Mouse (Mus musculus) MEL (cell line): ENCODE measurements around the gene Dnttip2. TPM values are rescaled to one million over a fixed set of nuclear protein-coding genes. Genes with fewer than 3 reads are reported as not detected.

Experiments
- DNase-seq: peaks from one replicate; pipeline ENCODE4 v3.0.0; 2011; ENCODE audit warnings: low read depth, low spot score
- H3K27ac ChIP-seq: 2 replicates; pipeline ENCODE4 v1.5.1; 2012; ENCODE audit warnings: low read depth, mild to moderate bottlenecking, control low read depth, low read length, moderate library complexity; ENCODE audit not compliant: control insufficient read depth
- H3K27me3 ChIP-seq, 2 experiments: fragments of 150-350 bp in 1 of 2; sonication (generic) in 1 of 2; 2 replicates each; pipeline ENCODE4 v1.6.1; 2012; ENCODE audit warnings: low read length in 2 of 2, mild to moderate bottlenecking in 2 of 2, improper control_type of control experiment in 1 of 2, moderate library complexity in 1 of 2; ENCODE audit not compliant: insufficient read depth in 2 of 2, control insufficient read depth in 1 of 2
- H3K36me3 ChIP-seq, 2 experiments: 2 replicates each; pipeline ENCODE4 v1.6.1; 2012 to 2014; ENCODE audit warnings: low read length in 2 of 2, improper control_type of control experiment in 1 of 2, inconsistent platforms in 1 of 2, mild to moderate bottlenecking in 1 of 2; ENCODE audit not compliant: insufficient read depth in 2 of 2, control insufficient read depth in 1 of 2
- H3K4me1 ChIP-seq, 2 experiments: fragments of 150-350 bp in 1 of 2; sonication (generic) in 1 of 2; 2 replicates each; pipeline ENCODE4 v1.6.1; 2012; ENCODE audit warnings: low read length in 2 of 2, improper control_type of control experiment in 1 of 2, mild to moderate bottlenecking in 1 of 2; ENCODE audit not compliant: insufficient read depth in 2 of 2, control insufficient read depth in 1 of 2
- H3K4me3 ChIP-seq, 2 experiments: fragments of 150-350 bp in 1 of 2; sonication (generic) in 1 of 2; 2 replicates each; pipeline ENCODE4 v1.5.1; 2012; ENCODE audit warnings: low read depth in 2 of 2, low read length in 2 of 2, mild to moderate bottlenecking in 2 of 2, moderate library complexity in 2 of 2, control low read depth in 1 of 2, improper control_type of control experiment in 1 of 2; ENCODE audit not compliant: control insufficient read depth in 1 of 2, insufficient read depth in 1 of 2
- H3K79me2 ChIP-seq: 2 replicates; pipeline ENCODE4 v1.6.1; 2012; ENCODE audit warnings: mild to moderate bottlenecking, low read length, moderate library complexity; ENCODE audit not compliant: control insufficient read depth, poor library complexity, insufficient read depth
- H3K9ac ChIP-seq: 2 replicates; pipeline ENCODE4 v1.6.1; 2012; ENCODE audit warnings: low read depth, mild to moderate bottlenecking, control low read depth, low read length, moderate library complexity; ENCODE audit not compliant: control insufficient read depth, poor library complexity, severe bottlenecking
- H3K9me3 ChIP-seq: fragments of 150-350 bp; sonication (generic); replicated peaks from 2 replicates; pipeline ENCODE4 v1.6.1; 2012; ENCODE audit warnings: mild to moderate bottlenecking, low read length, improper control_type of control experiment, moderate library complexity; ENCODE audit not compliant: insufficient read depth
- BHLHE40 ChIP-seq: IDR thresholded peaks from 2 replicates; pipeline ENCODE4 v1.6.1; 2012; ENCODE audit warnings: low read depth, mild to moderate bottlenecking, inconsistent platforms, low read length, improper control_type of control experiment, borderline replicate concordance
- CHD1 ChIP-seq: IDR thresholded peaks from 2 replicates; pipeline ENCODE4 v1.6.1; 2012; ENCODE audit warnings: low read depth, mild to moderate bottlenecking, inconsistent platforms, low read length, improper control_type of control experiment
- CHD2 ChIP-seq: IDR thresholded peaks from 2 replicates; pipeline ENCODE4 v1.6.1; 2011; ENCODE audit warnings: low read length, improper control_type of control experiment
- CTCF ChIP-seq, 3 experiments: IDR thresholded peaks in 2 of 3; conservative IDR thresholded peaks in 1 of 3; 2 replicates each; pipeline ENCODE4 v1.5.1; 2011 to 2012; ENCODE audit warnings: low read length in 3 of 3, low read depth in 2 of 3, mild to moderate bottlenecking in 2 of 3, improper control_type of control experiment in 1 of 3, inconsistent platforms in 1 of 3, mixed read lengths in 1 of 3, moderate library complexity in 1 of 3; ENCODE audit not compliant: control insufficient read depth in 1 of 3, insufficient read depth in 1 of 3, poor library complexity in 1 of 3, severe bottlenecking in 1 of 3
- E2F4 ChIP-seq: IDR thresholded peaks from 2 replicates; pipeline ENCODE4 v1.6.1; 2011; ENCODE audit warnings: low read depth, low read length, improper control_type of control experiment, borderline replicate concordance
- ELF1 ChIP-seq: IDR thresholded peaks from 2 replicates; pipeline ENCODE4 v1.6.1; 2014; ENCODE audit warnings: low read depth, mild to moderate bottlenecking, inconsistent platforms, low read length, improper control_type of control experiment, moderate library complexity
- EP300 ChIP-seq, 2 experiments: IDR thresholded peaks; 2 replicates each; pipeline ENCODE4 v1.6.1; 2011; ENCODE audit warnings: improper control_type of control experiment in 2 of 2, low read length in 2 of 2, low read depth in 1 of 2, mild to moderate bottlenecking in 1 of 2
- ETS1 ChIP-seq: IDR thresholded peaks from 2 replicates; pipeline ENCODE4 v1.6.1; 2012; ENCODE audit warnings: low read depth, mild to moderate bottlenecking, inconsistent platforms, low read length, improper control_type of control experiment, moderate library complexity
- GABPA ChIP-seq: IDR thresholded peaks from 2 replicates; pipeline ENCODE4 v1.6.1; 2012; ENCODE audit warnings: low read depth, mild to moderate bottlenecking, inconsistent platforms, low read length, improper control_type of control experiment, moderate library complexity
- GATA1 ChIP-seq: IDR thresholded peaks from 2 replicates; pipeline ENCODE4 v1.6.1; 2011; ENCODE audit warnings: low read depth, low read length, improper control_type of control experiment
- HCFC1 ChIP-seq: IDR thresholded peaks from 2 replicates; pipeline ENCODE4 v1.6.1; 2012; ENCODE audit warnings: low read depth, mild to moderate bottlenecking, inconsistent platforms, low read length, improper control_type of control experiment, moderate library complexity
- JUND ChIP-seq: IDR thresholded peaks from 2 replicates; pipeline ENCODE4 v1.6.1; 2011; ENCODE audit warnings: low read depth, mild to moderate bottlenecking, improper control_type of control experiment, low read length
- KAT2A ChIP-seq: conservative IDR thresholded peaks from 2 replicates; pipeline ENCODE4 v1.6.1; 2012; ENCODE audit warnings: low read depth, low read length, improper control_type of control experiment, inconsistent platforms
- MAFK ChIP-seq: IDR thresholded peaks from 2 replicates; pipeline ENCODE4 v1.6.1; 2011; ENCODE audit warnings: low read depth, mild to moderate bottlenecking, low read length, improper control_type of control experiment, borderline replicate concordance
- MAX ChIP-seq: IDR thresholded peaks from 2 replicates; pipeline ENCODE4 v1.6.1; 2011; ENCODE audit warnings: low read length, improper control_type of control experiment
- MAZ ChIP-seq: IDR thresholded peaks from 2 replicates; pipeline ENCODE4 v1.6.1; 2012; ENCODE audit warnings: low read depth, mild to moderate bottlenecking, inconsistent platforms, low read length, improper control_type of control experiment
- MEF2A ChIP-seq: IDR thresholded peaks from 2 replicates; pipeline ENCODE4 v1.6.1; 2014; ENCODE audit warnings: low read depth, mild to moderate bottlenecking, inconsistent platforms, low read length, improper control_type of control experiment; ENCODE audit not compliant: poor library complexity, insufficient replicate concordance, severe bottlenecking; ENCODE audit errors: extremely low read depth
- MXI1 ChIP-seq: IDR thresholded peaks from 2 replicates; pipeline ENCODE4 v1.6.1; 2011; ENCODE audit warnings: mild to moderate bottlenecking, low read depth, low read length, improper control_type of control experiment
- MYB ChIP-seq: IDR thresholded peaks from 2 replicates; pipeline ENCODE4 v1.6.1; 2011; ENCODE audit warnings: mild to moderate bottlenecking, low read depth, low read length, improper control_type of control experiment
- MYC ChIP-seq: IDR thresholded peaks from 2 replicates; pipeline ENCODE4 v1.6.1; 2011; ENCODE audit warnings: low read depth, mild to moderate bottlenecking, low read length, improper control_type of control experiment, moderate library complexity
- NELFE ChIP-seq: IDR thresholded peaks from 2 replicates; pipeline ENCODE4 v1.6.1; 2011; ENCODE audit warnings: low read depth, low read length, improper control_type of control experiment
- NRF1 ChIP-seq: IDR thresholded peaks from 2 replicates; pipeline ENCODE4 v1.6.1; 2014; ENCODE audit warnings: low read depth, mild to moderate bottlenecking, inconsistent platforms, low read length, improper control_type of control experiment, moderate library complexity; ENCODE audit not compliant: poor library complexity, insufficient read depth, severe bottlenecking
- POLR2A ChIP-seq, 2 experiments: IDR thresholded peaks; 2 replicates each; pipeline ENCODE4 v1.6.1; 2011 to 2012; ENCODE audit warnings: low read length in 2 of 2, mild to moderate bottlenecking in 2 of 2, control low read depth in 1 of 2, improper control_type of control experiment in 1 of 2, low read depth in 1 of 2, moderate library complexity in 1 of 2; ENCODE audit not compliant: control insufficient read depth in 1 of 2, insufficient read depth in 1 of 2, poor library complexity in 1 of 2
- POLR2AphosphoS2 ChIP-seq: IDR thresholded peaks from 2 replicates; pipeline ENCODE4 v1.6.1; 2011; ENCODE audit warnings: low read length, improper control_type of control experiment
- POLR2AphosphoS5 ChIP-seq: IDR thresholded peaks from 2 replicates; pipeline ENCODE4 v1.6.1; 2012; ENCODE audit warnings: low read depth, borderline replicate concordance, mild to moderate bottlenecking, inconsistent platforms, low read length, moderate library complexity, mixed read lengths
- RAD21 ChIP-seq: IDR thresholded peaks from 2 replicates; pipeline ENCODE4 v1.6.1; 2011; ENCODE audit warnings: mild to moderate bottlenecking, low read depth, low read length, improper control_type of control experiment
- RCOR1 ChIP-seq: IDR thresholded peaks from 2 replicates; pipeline ENCODE4 v1.6.1; 2012; ENCODE audit warnings: low read depth, mild to moderate bottlenecking, inconsistent platforms, low read length, improper control_type of control experiment
- SIN3A ChIP-seq: IDR thresholded peaks from 2 replicates; pipeline ENCODE4 v1.6.1; 2012; ENCODE audit warnings: low read length, improper control_type of control experiment, inconsistent platforms
- SMC3 ChIP-seq: IDR thresholded peaks from 2 replicates; pipeline ENCODE4 v1.6.1; 2011; ENCODE audit warnings: low read depth, low read length, improper control_type of control experiment
- TAL1 ChIP-seq: IDR thresholded peaks from 2 replicates; pipeline ENCODE4 v1.6.1; 2012; ENCODE audit warnings: mild to moderate bottlenecking, inconsistent platforms, low read length, moderate library complexity, mixed read lengths
- TCF12 ChIP-seq: IDR thresholded peaks from 2 replicates; pipeline ENCODE4 v1.6.1; 2014; ENCODE audit warnings: low read depth, mild to moderate bottlenecking, inconsistent platforms, low read length, improper control_type of control experiment, moderate library complexity
- UBTF ChIP-seq: IDR thresholded peaks from 2 replicates; pipeline ENCODE4 v1.6.1; 2012; ENCODE audit warnings: low read depth, mild to moderate bottlenecking, inconsistent platforms, low read length, improper control_type of control experiment, moderate library complexity, borderline replicate concordance; ENCODE audit not compliant: insufficient read depth
- USF1 ChIP-seq: IDR thresholded peaks from 2 replicates; pipeline ENCODE4 v1.6.1; 2014; ENCODE audit warnings: low read depth, mild to moderate bottlenecking, inconsistent platforms, low read length, improper control_type of control experiment, moderate library complexity
- USF2 ChIP-seq, 2 experiments: IDR thresholded peaks; 2 replicates each; pipeline ENCODE4 v1.6.1; 2011 to 2012; ENCODE audit warnings: improper control_type of control experiment in 2 of 2, low read length in 2 of 2, borderline replicate concordance in 1 of 2, inconsistent platforms in 1 of 2, low read depth in 1 of 2, mild to moderate bottlenecking in 1 of 2; ENCODE audit not compliant: insufficient read depth in 1 of 2
- ZC3H11A ChIP-seq: IDR thresholded peaks from 2 replicates; pipeline ENCODE4 v1.6.1; 2012; ENCODE audit warnings: low read depth, mild to moderate bottlenecking, inconsistent platforms, low read length, improper control_type of control experiment
- ZKSCAN1 ChIP-seq: IDR thresholded peaks from 2 replicates; pipeline ENCODE4 v1.6.1; 2012; ENCODE audit warnings: low read depth, mild to moderate bottlenecking, inconsistent platforms, low read length, improper control_type of control experiment, moderate library complexity
- ZMIZ1 ChIP-seq: IDR thresholded peaks from 2 replicates; pipeline ENCODE4 v1.6.1; 2012; ENCODE audit warnings: low read depth, mild to moderate bottlenecking, inconsistent platforms, low read length, improper control_type of control experiment, moderate library complexity
- ZNF384 ChIP-seq: IDR thresholded peaks from 2 replicates; pipeline ENCODE4 v1.6.1; 2012; ENCODE audit warnings: low read depth, mild to moderate bottlenecking, inconsistent platforms, low read length, improper control_type of control experiment
- polyA plus RNA-seq, 2 experiments: library from polyadenylated mRNA; stranded (reverse) in 1 of 2; unstranded in 1 of 2; fragments of >175 nt in 1 of 2; fragments of >200 nt in 1 of 2; gene quantifications; 2 replicates each; pipeline versions ENCODE4 v1.2.1 to v1.2.4; 2012; ENCODE audit warnings: low replicate concordance in 2 of 2, low read depth in 1 of 2; ENCODE audit not compliant: insufficient read length in 2 of 2, insufficient read depth in 1 of 2, missing spikeins in 1 of 2
- total RNA-seq: library from RNA; depleted of rRNA; stranded (reverse); fragments of 300-350 nt; gene quantifications from 2 replicates; pipeline ENCODE4 v1.2.3, GENCODE M21; 2012

Dnttip2 gene
- total and polyA plus RNA-seq, 3 experiments, result 84.4 to 90.5 TPM; not detected in 1

DNA sequence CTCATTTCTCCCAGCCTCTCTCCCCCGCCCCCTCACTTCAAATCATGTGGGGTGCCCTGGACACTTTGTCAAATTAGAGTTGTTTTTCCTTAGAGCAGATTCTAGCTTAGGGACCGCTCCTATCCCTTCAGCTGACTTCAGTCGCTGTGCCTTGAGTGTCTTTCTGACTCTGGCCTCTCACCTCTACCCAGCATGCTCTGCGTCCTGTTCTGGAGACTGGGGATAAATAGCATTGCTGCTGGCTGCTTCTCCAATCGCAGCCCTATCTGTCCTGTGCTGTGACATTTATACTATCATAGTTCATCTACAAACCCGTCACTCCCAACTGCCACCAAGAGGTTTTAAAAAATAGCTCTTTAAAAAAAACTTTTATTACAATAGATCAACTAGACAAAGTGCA, 31.3 kb upstream of the Dnttip2 start:
- peaks cover 4 to 8% of the 10 kb centered on the region in 2 experiments for H3K4me1 ChIP-seq
- H3K79me2 ChIP-seq, result peaks cover 22% of the 10 kb centered on the region
- no peaks in the 10 kb centered on the region for H3K27me3 ChIP-seq
- peak; percentile 76 for DNase-seq
- peak overlapping the region; percentile 27 to 35 for H3K4me3 ChIP-seq
- no peaks in the 10 kb centered on the region for H3K9me3 ChIP-seq
- peak overlapping the region; percentile 43 for H3K9ac ChIP-seq
- peaks cover 0 to 15% of the 10 kb centered on the region in 2 experiments; a peak in 2 of 4 replicates for H3K36me3 ChIP-seq
- peak overlapping the region; percentile 66 for H3K27ac ChIP-seq
- no peak for TF ChIP-seq MAZ
- TF ChIP-seq MEF2A, result no peak
- TF ChIP-seq MXI1, result no peak
- no peak for TF ChIP-seq JUND
- no peak for TF ChIP-seq E2F4
- TF ChIP-seq USF2 (IDR thresholded peaks at IDR 0.05; ENCODE audit: borderline replicate concordance in 1 of 2, insufficient read depth in 1 of 2, low read depth in 1 of 2, low read length in 2 of 2), result no peak
- TF ChIP-seq MAFK, result no peak
- no peak for TF ChIP-seq MAX
- no peak for TF ChIP-seq CHD1
- TF ChIP-seq BHLHE40, result no peak
- no peak for TF ChIP-seq KAT2A
- no peak for TF ChIP-seq ELF1
- no peak for TF ChIP-seq ZMIZ1
- TF ChIP-seq TCF12, result peak; percentile 19; the same call in 1 of the 2 replicates
- TF ChIP-seq NRF1, result no peak
- TF ChIP-seq ZC3H11A, result no peak
- no peak for TF ChIP-seq ETS1
- no peak; the same call in 1 of the 2 replicates for TF ChIP-seq SIN3A
- TF ChIP-seq NELFE, result 0 out of 2 replicates have a peak, but pooled peaks have one; percentile 10
- no peak for TF ChIP-seq POLR2A (IDR thresholded peaks at IDR 0.05; ENCODE audit: control insufficient read depth in 1 of 2, insufficient read depth in 1 of 2, low read depth in 1 of 2, low read length in 2 of 2, poor library complexity in 1 of 2)
- no peak for TF ChIP-seq RCOR1
- TF ChIP-seq MYB, result no peak
- TF ChIP-seq RAD21, result no peak
- no peak for TF ChIP-seq UBTF
- TF ChIP-seq ZKSCAN1, result no peak
- no peak for TF ChIP-seq GABPA
- TF ChIP-seq EP300 (IDR thresholded peaks at IDR 0.05; ENCODE audit: low read depth in 1 of 2, low read length in 2 of 2), result peak in 1 of 2 experiments; percentile 35; a peak in 1 of 4 replicates
- TF ChIP-seq ZNF384, result no peak
- no peak for TF ChIP-seq TAL1
- no peak for TF ChIP-seq POLR2AphosphoS5
- no peak for TF ChIP-seq MYC
- TF ChIP-seq CHD2, result no peak
- TF ChIP-seq POLR2AphosphoS2, result no peak
- no peak for TF ChIP-seq HCFC1
- TF ChIP-seq USF1, result no peak
- no peak for TF ChIP-seq SMC3
- TF ChIP-seq GATA1, result peak; percentile 31; the same call in 1 of the 2 replicates
- peak in 1 of 3 experiments; percentile 3; a peak in 1 of 6 replicates for TF ChIP-seq CTCF (IDR thresholded peaks at IDR 0.05 in 2 of 3, conservative IDR thresholded peaks at IDR 0.05 in 1 of 3; ENCODE audit: control insufficient read depth in 1 of 3, insufficient read depth in 1 of 3, low read depth in 2 of 3, low read length in 3 of 3, poor library complexity in 1 of 3, severe bottlenecking in 1 of 3)
